Mouse (Mus musculus) ovary, postnatal 36 days (tissue): ENCODE measurements at regions not wholly inside any gene's neighbourhood (a gene's known extent, or its start where the extent isn't known, plus 50 kb on each side); places are given as distances from the start of the nearest gene placed in this dataset.

Experiments
- DNase-seq: peaks from one replicate; pipeline ENCODE4 v3.0.0; 2022; ENCODE audit warnings: low spot score, mixed read lengths

GRCm38 (mm10) chr3:121618561-121618960, 52.0 kb upstream of the 4930432M17Rik start:
- no peak for DNase-seq

- no peak for DNase-seq
Measured at GRCm38 (mm10) chr3:121618161-121618560, 52.4 kb upstream of the 4930432M17Rik start.

GRCm38 (mm10) chr3:121617351-121617750, 53.2 kb upstream of the 4930432M17Rik start:
- DNase-seq, result no peak

GRCm38 (mm10) chr3:121616075-121616474, 54.5 kb upstream of the 4930432M17Rik start:
- DNase-seq, result no peak

- no peak for DNase-seq
Measured at GRCm38 (mm10) chr3:121614741-121615140, 55.8 kb upstream of the 4930432M17Rik start.

- no peak for DNase-seq
Measured at GRCm38 (mm10) chr3:121613224-121613623, 57.3 kb upstream of the 4930432M17Rik start.

- no peak for DNase-seq
Measured at GRCm38 (mm10) chr3:121609845-121610244, 60.7 kb upstream of the 4930432M17Rik start.

- DNase-seq, result peak; percentile 31
Measured at GRCm38 (mm10) chr3:121609090-121609489, 61.5 kb upstream of the 4930432M17Rik start.

GRCm38 (mm10) chr3:121604737-121605136, 65.8 kb upstream of the 4930432M17Rik start:
- DNase-seq, result no peak

- DNase-seq, result no peak
Measured at GRCm38 (mm10) chr3:121604081-121604480, 66.5 kb upstream of the 4930432M17Rik start.

GRCm38 (mm10) chr3:121602826-121603370, 67.7 kb upstream of the 4930432M17Rik start:
- no peak for DNase-seq

GRCm38 (mm10) chr3:121602082-121602561, 68.4 kb upstream of the 4930432M17Rik start:
- no peak for DNase-seq

- DNase-seq, result no peak
Measured at GRCm38 (mm10) chr3:121600841-121601240, 68.6 kb upstream of the Slc44a3 start.

- no peak for DNase-seq
Measured at GRCm38 (mm10) chr3:121600388-121600787, 68.2 kb upstream of the Slc44a3 start.

- no peak for DNase-seq
Measured at GRCm38 (mm10) chr3:121597988-121598387, 65.8 kb upstream of the Slc44a3 start.

- DNase-seq, result no peak
Measured at GRCm38 (mm10) chr3:121597203-121597602, 65.0 kb upstream of the Slc44a3 start.

- DNase-seq, result no peak
Measured at GRCm38 (mm10) chr3:121594580-121594979, 62.4 kb upstream of the Slc44a3 start.

- DNase-seq, result no peak
Measured at GRCm38 (mm10) chr3:121593598-121594117, 61.5 kb upstream of the Slc44a3 start.

- DNase-seq, result no peak
Measured at GRCm38 (mm10) chr3:121593143-121593542, 60.9 kb upstream of the Slc44a3 start.

- DNase-seq, result no peak
Measured at GRCm38 (mm10) chr3:121589494-121589885, 57.3 kb upstream of the Slc44a3 start.

- DNase-seq, result peak; percentile 31
Measured at GRCm38 (mm10) chr3:121588737-121589493, 56.7 kb upstream of the Slc44a3 start.

- DNase-seq, result no peak
Measured at GRCm38 (mm10) chr3:121585306-121585705, 53.1 kb upstream of the Slc44a3 start.

GRCm38 (mm10) chr3:121584736-121585151, 52.5 kb upstream of the Slc44a3 start:
- DNase-seq, result peak; percentile 47
